Mouse (Mus musculus) lung, postnatal 0 days (tissue): Measurements from ENCODE around the gene Sit1. TPM values are rescaled to one million over a fixed set of nuclear protein-coding genes. Genes with fewer than 3 reads are reported as not detected.

Experiments used
- ATAC-seq: fragments of 200-750 bp; cut with Nextera tagmentation; 2 replicates; pipeline ENCODE4 v1.8.0; 2017; ENCODE audit warnings: moderate library complexity
- DNase-seq: peaks from one replicate; pipeline ENCODE4 v3.0.0-alpha.2; 2016; ENCODE audit warnings: low spot score
- H3K27ac ChIP-seq: fragments of 300-500 bp; sonication (generic); 2 replicates; pipeline ENCODE4 v1.5.1; 2014; ENCODE audit warnings: antibody characterized with exemption, mild to moderate bottlenecking, low read length, mixed read lengths
- H3K27me3 ChIP-seq: fragments of 300-500 bp; sonication (generic); replicated peaks from 2 replicates; pipeline ENCODE4 v1.6.1; 2014; ENCODE audit warnings: low read length, mixed read lengths; ENCODE audit not compliant: insufficient read depth
- H3K36me3 ChIP-seq: fragments of 300-500 bp; sonication (generic); 2 replicates; pipeline ENCODE4 v1.6.1; 2014; ENCODE audit warnings: low read length, mixed read lengths; ENCODE audit not compliant: insufficient read depth
- H3K4me1 ChIP-seq: fragments of 300-500 bp; sonication (generic); 2 replicates; pipeline ENCODE4 v1.6.1; 2014; ENCODE audit warnings: antibody characterized with exemption, low read depth, low read length, mixed read lengths; ENCODE audit not compliant: insufficient read depth
- H3K4me2 ChIP-seq: fragments of 300-500 bp; sonication (generic); replicated peaks from 2 replicates; pipeline ENCODE4 v1.6.1; 2014; ENCODE audit warnings: low read depth, mild to moderate bottlenecking, low read length, moderate library complexity, mixed read lengths
- H3K4me3 ChIP-seq: fragments of 300-500 bp; sonication (generic); 2 replicates; pipeline ENCODE4 v1.5.1; 2014; ENCODE audit warnings: low read depth, low read length
- H3K9ac ChIP-seq: fragments of 300-500 bp; sonication (generic); replicated peaks from 2 replicates; pipeline ENCODE4 v1.6.1; 2014; ENCODE audit warnings: low read depth, mild to moderate bottlenecking
- H3K9me3 ChIP-seq: fragments of 300-500 bp; sonication (generic); 2 replicates; pipeline ENCODE4 v1.6.1; 2016; ENCODE audit warnings: low read length, mixed read lengths
- CTCF ChIP-seq: IDR thresholded peaks from 2 replicates; pipeline ENCODE4 v1.5.1; 2016; ENCODE audit warnings: antibody characterized with exemption, mild to moderate bottlenecking
- EP300 ChIP-seq: IDR thresholded peaks from 2 replicates; pipeline ENCODE4 v1.6.1; 2016; ENCODE audit warnings: antibody characterized with exemption, mild to moderate bottlenecking, control low read depth
- WGBS: fragments of 180-500 bp; shearing (Covaris S2); extraction: QIAGEN DNeasy Blood & Tissue Kit; methylation state at CpG from one replicate; pipeline ENCODE4 v1.1.7; 2014; 5-methylcytosine and 5-hydroxymethylcytosine counted together
- polyA plus RNA-seq: library from polyadenylated mRNA; unstranded; fragments of >200 nt; fragmentation: Nextera tagmentation; extraction: Ambion mirVana; gene quantifications from 2 replicates; pipeline ENCODE4 v1.2.1, GENCODE M21; 2015

Sit1 gene
- polyA plus RNA-seq, 1 experiment from 2014 or later: not detected

- H3K4me3 ChIP-seq: no peak overlapping the region
- H3K27me3 ChIP-seq: no peaks in the 10 kb centered on the region
- DNase-seq (no peak), ATAC-seq (no peak)
- no peaks in the 10 kb centered on the region for H3K9me3 ChIP-seq
- TF ChIP-seq EP300 (no peak), CTCF (no peak)
- no peak overlapping the region for H3K9ac ChIP-seq
- 74% methylated on average over 6 of the region's 6 CpGs for WGBS
- H3K36me3 ChIP-seq: no peaks in the 10 kb centered on the region
- H3K27ac ChIP-seq: no peak overlapping the region
- peaks cover 10% of the 10 kb centered on the region; the same call in 1 of the 2 replicates for H3K4me1 ChIP-seq
- no peak overlapping the region for H3K4me2 ChIP-seq
Observed at GRCm38 (mm10) chr4:43503506-43503905, 20.0 kb upstream of the Sit1 start.

- H3K4me3 ChIP-seq: no peak overlapping the region
- peaks cover 8% of the 10 kb centered on the region; the same call in 1 of the 2 replicates for H3K4me1 ChIP-seq
- H3K4me2 ChIP-seq: no peak overlapping the region
- no peaks in the 10 kb centered on the region for H3K36me3 ChIP-seq
- WGBS: 78% methylated on average over 2 of the region's 2 CpGs
- ATAC-seq (no peak), DNase-seq (no peak)
- H3K27me3 ChIP-seq: no peaks in the 10 kb centered on the region
- H3K9ac ChIP-seq: no peak overlapping the region
- H3K27ac ChIP-seq: no peak overlapping the region
- TF ChIP-seq EP300 (no peak), CTCF (no peak)
- H3K9me3 ChIP-seq: no peaks in the 10 kb centered on the region
Observed at GRCm38 (mm10) chr4:43503041-43503440, 19.5 kb upstream of the Sit1 start.

GRCm38 (mm10) chr4:43499407-43500333, 16.1 kb upstream of the Sit1 start, which contains the start of gene Arhgef39:
Gene Arhgef39 (minus strand): TSS chr4:43499695.
- TF ChIP-seq EP300: no peak
- 0 out of 2 replicates have a peak, but pooled peaks have one; percentile 10 for TF ChIP-seq CTCF
- Histone ChIP-seq H3K4me3 (peak within 1 kb of the TSS; percentile 49), H3K4me2 (peak within 1 kb of the TSS; percentile 83), H3K4me1 (peaks cover 5% of the 10 kb centered on the region; the same call in 1 of the 2 replicates), H3K27ac (no peak within 1 kb of the TSS), H3K9me3 (no peaks in the 10 kb centered on the region), H3K9ac (no peak within 1 kb of the TSS; the same call in 1 of the 2 replicates), H3K27me3 (no peaks in the 10 kb centered on the region), H3K36me3 (no peaks in the 10 kb centered on the region)
- DNase-seq (peak; percentile 93), ATAC-seq (peak; percentile 90)
- WGBS: 7% methylated on average over 50 of the region's 50 CpGs

DNA sequence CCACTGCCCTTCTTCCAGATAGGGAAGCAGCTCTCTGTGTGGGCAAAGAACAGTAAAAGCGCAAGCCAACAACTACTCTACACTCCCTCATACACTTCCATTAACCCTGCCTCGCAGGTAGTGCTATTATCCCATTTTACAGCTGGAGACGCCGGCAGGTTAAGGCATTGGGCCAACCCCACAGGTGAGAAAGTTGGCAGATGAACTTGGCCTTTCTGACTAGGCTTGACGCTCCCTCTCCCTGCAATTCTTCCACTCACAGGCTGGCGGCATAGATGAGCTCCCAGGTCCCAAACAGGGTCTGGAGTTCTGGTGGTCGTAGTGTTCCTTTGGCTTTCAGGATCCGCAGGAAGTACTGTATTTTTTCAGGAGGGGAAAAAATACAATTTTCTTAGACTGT, 15.4 kb upstream of the Sit1 start:
- peak; percentile 41; the same call in 1 of the 2 replicates for ATAC-seq
- Histone ChIP-seq H3K4me1 (peaks cover 5% of the 10 kb centered on the region; the same call in 1 of the 2 replicates), H3K4me3 (peak overlapping the region; percentile 49), H3K27ac (no peak overlapping the region), H3K36me3 (no peaks in the 10 kb centered on the region), H3K4me2 (peak overlapping the region; percentile 83), H3K27me3 (no peaks in the 10 kb centered on the region), H3K9ac (no peak overlapping the region), H3K9me3 (no peaks in the 10 kb centered on the region)
- WGBS: 15% methylated on average over 8 of the region's 8 CpGs
- TF ChIP-seq EP300 (no peak), CTCF (peak; percentile 63)
- DNase-seq: peak; percentile 44

- Histone ChIP-seq H3K27me3 (no peaks in the 10 kb centered on the region), H3K4me2 (no peak overlapping the region), H3K9me3 (no peaks in the 10 kb centered on the region), H3K9ac (no peak overlapping the region), H3K4me1 (peaks cover 5% of the 10 kb centered on the region; the same call in 1 of the 2 replicates), H3K4me3 (no peak overlapping the region), H3K27ac (no peak overlapping the region), H3K36me3 (no peaks in the 10 kb centered on the region)
- no peak for DNase-seq
- ATAC-seq: no peak
- TF ChIP-seq CTCF (no peak), EP300 (no peak)
- 45% methylated on average over 4 of the region's 4 CpGs for WGBS
Observed at GRCm38 (mm10) chr4:43497946-43498345, 14.4 kb upstream of the Sit1 start.

DNA sequence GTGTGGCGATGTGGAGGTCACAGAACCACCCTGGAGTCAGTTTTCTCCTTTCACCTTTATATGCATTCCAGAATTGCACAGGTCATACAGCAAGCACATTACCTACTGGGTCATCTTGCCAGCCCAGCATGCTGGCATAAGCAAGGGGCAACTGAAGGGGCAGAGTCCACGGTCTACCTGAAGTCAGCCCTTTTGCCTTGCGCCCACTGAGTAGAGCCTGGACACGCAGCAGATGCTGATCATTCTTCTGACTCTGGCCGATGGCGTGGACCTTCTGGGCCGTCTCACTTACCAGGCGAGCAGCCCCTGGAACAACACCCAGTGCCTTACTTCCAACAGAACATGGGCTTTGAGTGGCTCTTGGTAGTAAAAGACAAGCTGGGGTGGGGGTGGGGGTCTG, 13.9 kb upstream of the Sit1 start:
- H3K36me3 ChIP-seq: no peaks in the 10 kb centered on the region
- no peak for ATAC-seq
- H3K9me3 ChIP-seq: no peaks in the 10 kb centered on the region
- peaks cover 5% of the 10 kb centered on the region; the same call in 1 of the 2 replicates for H3K4me1 ChIP-seq
- H3K4me2 ChIP-seq: no peak overlapping the region
- no peak overlapping the region for H3K9ac ChIP-seq
- H3K27ac ChIP-seq: no peak overlapping the region
- WGBS: 82% methylated on average over 8 of the region's 8 CpGs
- no peak for DNase-seq
- H3K27me3 ChIP-seq: no peaks in the 10 kb centered on the region
- no peak for TF ChIP-seq CTCF
- TF ChIP-seq EP300: no peak
- no peak overlapping the region for H3K4me3 ChIP-seq
